Mouse (Mus musculus) stomach, postnatal 0 days (tissue): ENCODE measurements around the gene Ppp1r36. TPM values are rescaled to one million over a fixed set of nuclear protein-coding genes. Genes with fewer than 3 reads are reported as not detected.
A peak's percentile ranks its signal among the peaks of the same experiment; 100 is the strongest.

Source experiments
- ATAC-seq: fragments of 200-750 bp; cut with Nextera tagmentation; 2 replicates; pipeline ENCODE4 v1.8.0; 2017; ENCODE audit not compliant: low FRiP score, low TSS enrichment
- DNase-seq: peaks from one replicate; pipeline ENCODE4 v3.0.0-alpha.2; 2016; ENCODE audit warnings: low spot score
- H3K27ac ChIP-seq: fragments of 300-500 bp; sonication (generic); replicated peaks from 2 replicates; pipeline ENCODE4 v1.5.1; 2014; ENCODE audit warnings: mild to moderate bottlenecking, control low read depth
- H3K27me3 ChIP-seq: fragments of 300-500 bp; sonication (generic); 2 replicates; pipeline ENCODE4 v1.6.1; 2014; ENCODE audit warnings: low read length; ENCODE audit not compliant: control insufficient read depth, insufficient read depth
- H3K36me3 ChIP-seq: fragments of 300-500 bp; sonication (generic); 2 replicates; pipeline ENCODE4 v1.6.1; 2014; ENCODE audit warnings: low read length, mixed read lengths; ENCODE audit not compliant: control insufficient read depth, insufficient read depth
- H3K4me1 ChIP-seq: fragments of 300-500 bp; sonication (generic); replicated peaks from 2 replicates; pipeline ENCODE4 v1.6.1; 2014; ENCODE audit warnings: antibody characterized with exemption; ENCODE audit not compliant: control insufficient read depth, insufficient read depth
- H3K4me2 ChIP-seq: fragments of 300-500 bp; sonication (generic); replicated peaks from 2 replicates; pipeline ENCODE4 v1.6.1; 2014; ENCODE audit warnings: low read depth, mild to moderate bottlenecking, control low read depth, moderate library complexity
- H3K4me3 ChIP-seq: fragments of 300-500 bp; sonication (generic); 2 replicates; pipeline ENCODE4 v1.5.1; 2014; ENCODE audit warnings: low read depth, low read length, control low read depth
- H3K9ac ChIP-seq: fragments of 300-500 bp; sonication (generic); 2 replicates; pipeline ENCODE4 v1.6.1; 2014; ENCODE audit warnings: mild to moderate bottlenecking, low read length, control low read depth, mixed read lengths
- H3K9me3 ChIP-seq: fragments of 300-500 bp; sonication (generic); 2 replicates; pipeline ENCODE4 v1.6.1; 2016; ENCODE audit warnings: low read length; ENCODE audit not compliant: control insufficient read depth
- CTCF ChIP-seq: IDR thresholded peaks from 2 replicates; pipeline ENCODE4 v1.5.1; 2016; ENCODE audit warnings: antibody characterized with exemption, low read depth, mild to moderate bottlenecking, moderate library complexity
- EP300 ChIP-seq: optimal IDR thresholded peaks from 2 replicates; pipeline ENCODE3; 2016; ENCODE audit warnings: antibody characterized with exemption
- WGBS: fragments of 180-500 bp; shearing (Covaris S2); extraction: QIAGEN DNeasy Blood & Tissue Kit; methylation state at CpG from one replicate; pipeline ENCODE4 v1.1.7; 2014; 5-methylcytosine and 5-hydroxymethylcytosine counted together
- polyA plus RNA-seq: library from polyadenylated mRNA; unstranded; fragments of >200 nt; fragmentation: Nextera tagmentation; extraction: Ambion mirVana; gene quantifications from 2 replicates; pipeline ENCODE4 v1.2.1, GENCODE M21; 2015

The Ppp1r36 gene
- polyA plus RNA-seq, 1 experiment from 2014 or later = 4.9 TPM

DNA sequence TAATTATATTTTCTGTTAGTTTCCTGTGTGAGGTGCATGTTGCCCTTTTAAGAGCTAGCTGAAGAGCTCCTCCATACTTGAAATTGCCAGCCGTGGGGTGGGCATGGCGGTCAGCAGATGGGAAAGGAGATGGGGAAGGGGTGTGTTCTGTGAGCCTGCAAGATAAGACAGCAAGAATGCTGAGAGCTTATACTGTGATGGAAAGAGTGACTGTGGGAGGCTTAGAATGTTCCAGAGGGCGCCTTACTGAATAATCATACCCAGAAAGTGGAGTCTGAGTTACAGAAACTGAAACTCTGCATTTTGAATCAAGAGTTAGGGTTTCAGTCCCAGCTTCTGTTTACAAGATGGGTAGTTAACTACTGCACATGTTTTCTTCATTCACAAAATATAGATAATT, 41.8 kb upstream of the Ppp1r36 start:
- ATAC-seq (no peak), DNase-seq (no peak)
- H3K4me1 ChIP-seq = no peaks in the 10 kb centered on the region
- H3K9me3 ChIP-seq = no peaks in the 10 kb centered on the region
- WGBS = 74% methylated on average over 3 of the region's 3 CpGs
- no peak overlapping the region for H3K9ac ChIP-seq
- no peak overlapping the region for H3K4me3 ChIP-seq
- H3K27ac ChIP-seq = no peak overlapping the region
- TF ChIP-seq CTCF (no peak), EP300 (no peak)
- no peaks in the 10 kb centered on the region for H3K36me3 ChIP-seq
- H3K4me2 ChIP-seq = no peak overlapping the region
- H3K27me3 ChIP-seq = no peaks in the 10 kb centered on the region

DNA sequence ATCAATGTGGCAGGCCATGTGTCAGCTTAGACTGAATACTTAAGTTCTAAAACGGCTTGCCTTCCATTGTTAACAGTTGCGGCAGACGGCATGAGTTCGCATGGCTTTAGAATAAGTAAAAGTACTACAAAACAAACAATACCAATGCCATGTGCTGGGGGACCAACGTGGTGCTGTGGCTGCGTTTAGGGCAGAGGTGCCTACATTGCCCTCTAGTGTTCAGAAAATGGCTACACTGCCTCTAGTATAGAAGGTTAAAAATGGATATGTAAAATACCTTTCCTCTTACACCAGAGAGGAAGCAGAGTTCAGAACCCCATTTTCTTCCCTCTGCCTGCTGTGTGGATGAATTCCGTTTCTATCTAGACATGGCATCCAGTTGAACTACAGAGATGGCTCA, 40.7 kb upstream of the Ppp1r36 start:
- H3K9me3 ChIP-seq = no peaks in the 10 kb centered on the region
- H3K4me3 ChIP-seq = no peak overlapping the region
- no peak overlapping the region for H3K27ac ChIP-seq
- ATAC-seq = peak; percentile 47; the same call in 1 of the 2 replicates
- H3K4me2 ChIP-seq = no peak overlapping the region
- no peak for TF ChIP-seq EP300
- peak; percentile 77 for TF ChIP-seq CTCF
- no peaks in the 10 kb centered on the region for H3K4me1 ChIP-seq
- H3K36me3 ChIP-seq = no peaks in the 10 kb centered on the region
- no peaks in the 10 kb centered on the region for H3K27me3 ChIP-seq
- no peak overlapping the region for H3K9ac ChIP-seq
- WGBS = 44% methylated on average over 7 of the region's 7 CpGs
- DNase-seq = peak; percentile 37

DNA sequence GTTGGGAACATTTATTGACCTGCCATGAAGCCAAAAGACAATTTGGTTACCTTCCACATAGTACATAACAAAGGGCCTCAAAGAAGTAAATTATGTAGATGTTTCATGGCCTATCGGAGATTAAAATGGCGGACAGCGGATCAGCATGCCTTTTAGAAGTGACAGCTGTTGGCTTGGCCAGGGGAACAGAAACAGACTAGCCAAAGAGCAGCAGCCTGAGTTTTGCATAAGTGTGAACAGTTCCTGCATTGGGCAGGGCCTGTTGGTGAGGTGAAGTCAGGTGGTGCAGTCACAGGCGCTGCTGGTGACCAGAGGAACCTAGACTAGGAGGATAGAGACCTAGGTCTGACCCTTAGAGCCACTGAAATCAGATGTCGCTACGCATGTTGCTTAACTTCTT, 40.3 kb upstream of the Ppp1r36 start:
- H3K9ac ChIP-seq = no peak overlapping the region
- DNase-seq (no peak), ATAC-seq (no peak)
- H3K27ac ChIP-seq = no peak overlapping the region
- 90% methylated on average over 6 of the region's 6 CpGs for WGBS
- H3K9me3 ChIP-seq = no peaks in the 10 kb centered on the region
- TF ChIP-seq EP300 (no peak), CTCF (no peak)
- H3K27me3 ChIP-seq = no peaks in the 10 kb centered on the region
- no peak overlapping the region for H3K4me2 ChIP-seq
- no peak overlapping the region for H3K4me3 ChIP-seq
- H3K4me1 ChIP-seq = no peaks in the 10 kb centered on the region
- H3K36me3 ChIP-seq = no peaks in the 10 kb centered on the region

- H3K27ac ChIP-seq = no peak overlapping the region
- TF ChIP-seq CTCF = no peak
- TF ChIP-seq EP300 = no peak
- no peak for DNase-seq
- no peaks in the 10 kb centered on the region for H3K9me3 ChIP-seq
- ATAC-seq = no peak
- 83% methylated on average over 3 of the region's 3 CpGs for WGBS
- no peak overlapping the region for H3K4me3 ChIP-seq
- H3K27me3 ChIP-seq = no peaks in the 10 kb centered on the region
- H3K36me3 ChIP-seq = no peaks in the 10 kb centered on the region
- H3K4me1 ChIP-seq = no peaks in the 10 kb centered on the region
- no peak overlapping the region for H3K4me2 ChIP-seq
- no peak overlapping the region for H3K9ac ChIP-seq
Observed at GRCm38 (mm10) chr12:76377726-76378125, 39.6 kb upstream of the Ppp1r36 start.

DNA sequence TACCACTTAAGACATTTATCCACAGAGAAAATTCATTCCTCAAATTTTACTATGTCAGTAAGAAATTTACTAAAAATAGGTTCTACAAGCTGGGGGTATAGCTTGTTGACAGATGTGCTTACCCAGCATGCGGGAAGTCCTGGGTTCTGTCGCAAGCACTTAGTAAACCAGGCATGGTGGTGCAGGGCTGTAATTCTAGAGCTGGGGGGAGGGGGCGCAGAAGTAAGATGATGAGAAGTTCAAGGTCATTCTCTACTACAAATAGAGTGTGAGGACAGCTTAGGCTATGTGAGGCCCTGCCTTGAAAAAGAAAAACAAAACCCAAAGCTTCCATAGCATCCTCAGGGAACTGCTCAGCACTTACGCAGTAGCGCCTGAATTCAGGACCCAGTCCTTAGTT, 38.8 kb upstream of the Ppp1r36 start:
- no peak overlapping the region for H3K9ac ChIP-seq
- DNase-seq = no peak
- H3K36me3 ChIP-seq = no peaks in the 10 kb centered on the region
- H3K4me1 ChIP-seq = no peaks in the 10 kb centered on the region
- no peaks in the 10 kb centered on the region for H3K27me3 ChIP-seq
- ATAC-seq = no peak
- H3K27ac ChIP-seq = no peak overlapping the region
- H3K4me2 ChIP-seq = no peak overlapping the region
- 78% methylated on average over 5 of the region's 5 CpGs for WGBS
- no peaks in the 10 kb centered on the region for H3K9me3 ChIP-seq
- TF ChIP-seq EP300 (no peak), CTCF (no peak)
- H3K4me3 ChIP-seq = no peak overlapping the region

GRCm38 (mm10) chr12:76380151-76380550, 37.2 kb upstream of the Ppp1r36 start:
- no peak for DNase-seq
- Histone ChIP-seq H3K9me3 (no peaks in the 10 kb centered on the region), H3K27ac (no peak overlapping the region), H3K4me1 (no peaks in the 10 kb centered on the region), H3K4me3 (no peak overlapping the region), H3K9ac (no peak overlapping the region), H3K4me2 (no peak overlapping the region), H3K27me3 (no peaks in the 10 kb centered on the region), H3K36me3 (no peaks in the 10 kb centered on the region)
- TF ChIP-seq EP300 (no peak), CTCF (no peak)
- 70% methylated on average over 7 of the region's 7 CpGs for WGBS
- no peak for ATAC-seq
